Mouse (Mus musculus) cortical plate, adult 2 months (tissue): ENCODE measurements around the gene Tspan18. TPM values are rescaled to one million over a fixed set of nuclear protein-coding genes. Genes with fewer than 3 reads are reported as not detected.

Source experiments
- H3K27ac ChIP-seq: fragments of 200-500 bp; 2 replicates; pipeline ENCODE4 v1.5.1; 2012; ENCODE audit warnings: low read length, control low read depth, inconsistent platforms; ENCODE audit not compliant: insufficient read depth
- H3K4me1 ChIP-seq: fragments of 200-500 bp; 2 replicates; pipeline ENCODE4 v1.6.1; 2011; ENCODE audit warnings: low read length; ENCODE audit not compliant: control insufficient read depth, insufficient read depth
- H3K4me3 ChIP-seq: fragments of 200-500 bp; 2 replicates; pipeline ENCODE4 v1.5.1; 2011; ENCODE audit warnings: mild to moderate bottlenecking, low read length, control low read depth; ENCODE audit not compliant: insufficient read depth
- CTCF ChIP-seq: fragments of 200-500 bp; IDR thresholded peaks from 2 replicates; pipeline ENCODE4 v1.5.1; 2011; ENCODE audit warnings: mild to moderate bottlenecking, control low read depth, low read length; ENCODE audit not compliant: insufficient read depth; ENCODE audit errors: extremely low read depth
- POLR2A ChIP-seq: fragments of 200-500 bp; IDR thresholded peaks from 2 replicates; pipeline ENCODE4 v1.6.1; 2011; ENCODE audit warnings: mild to moderate bottlenecking, low read length, control low read depth; ENCODE audit not compliant: insufficient read depth; ENCODE audit errors: extremely low read depth
- polyA plus RNA-seq: library from polyadenylated mRNA; depleted of rRNA; stranded (reverse); fragments of >200 nt; gene quantifications from 2 replicates; pipeline ENCODE4 v1.2.3, GENCODE M21; 2012

The Tspan18 gene
- polyA plus RNA-seq, 1 experiment, result 1.7 TPM

GRCm38 (mm10) chr2:93364951-93365350 is 30.6 kb upstream of the Tspan18 start:
- TF ChIP-seq POLR2A (no peak), CTCF (no peak)
- Histone ChIP-seq H3K27ac (no peak overlapping the region), H3K4me1 (no peaks in the 10 kb centered on the region), H3K4me3 (no peak overlapping the region)

DNA sequence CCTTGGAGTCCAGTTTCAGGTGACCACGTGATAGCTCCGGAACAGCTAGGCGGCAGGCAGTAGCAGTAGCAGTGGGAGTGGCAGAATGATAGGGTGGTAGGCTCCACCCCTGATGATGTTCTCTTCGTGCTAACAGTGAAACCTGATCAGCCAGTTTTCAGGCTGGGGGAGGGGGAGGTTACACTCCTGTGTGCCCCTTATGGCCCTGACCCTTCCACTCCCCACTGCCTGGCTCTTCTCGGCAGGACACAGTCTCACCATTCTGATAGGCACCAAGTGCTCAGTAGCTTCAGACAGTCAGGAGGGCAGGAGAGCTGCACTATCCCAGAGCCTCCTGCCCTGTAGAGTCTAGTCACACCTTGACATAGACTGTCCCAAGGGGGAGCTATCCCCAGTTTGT is 27.1 kb upstream of the Tspan18 start:
- no peak overlapping the region for H3K4me3 ChIP-seq
- H3K4me1 ChIP-seq, result no peaks in the 10 kb centered on the region
- no peak overlapping the region for H3K27ac ChIP-seq
- no peak for TF ChIP-seq POLR2A
- no peak for TF ChIP-seq CTCF

GRCm38 (mm10) chr2:93360310-93360709 is 26.0 kb upstream of the Tspan18 start:
- no peak for TF ChIP-seq CTCF
- TF ChIP-seq POLR2A, result no peak
- no peak overlapping the region for H3K4me3 ChIP-seq
- H3K27ac ChIP-seq, result no peak overlapping the region

GRCm38 (mm10) chr2:93357391-93357790 is 23.1 kb upstream of the Tspan18 start:
- TF ChIP-seq CTCF, result no peak
- TF ChIP-seq POLR2A, result no peak
- Histone ChIP-seq H3K27ac (no peak overlapping the region), H3K4me3 (no peak overlapping the region), H3K4me1 (peaks cover 2% of the 10 kb centered on the region; the same call in 1 of the 2 replicates)

More at GRCm38 (mm10) chr2:93360310-93360709, 26.0 kb upstream of the Tspan18 start:
- no peaks in the 10 kb centered on the region for H3K4me1 ChIP-seq

DNA sequence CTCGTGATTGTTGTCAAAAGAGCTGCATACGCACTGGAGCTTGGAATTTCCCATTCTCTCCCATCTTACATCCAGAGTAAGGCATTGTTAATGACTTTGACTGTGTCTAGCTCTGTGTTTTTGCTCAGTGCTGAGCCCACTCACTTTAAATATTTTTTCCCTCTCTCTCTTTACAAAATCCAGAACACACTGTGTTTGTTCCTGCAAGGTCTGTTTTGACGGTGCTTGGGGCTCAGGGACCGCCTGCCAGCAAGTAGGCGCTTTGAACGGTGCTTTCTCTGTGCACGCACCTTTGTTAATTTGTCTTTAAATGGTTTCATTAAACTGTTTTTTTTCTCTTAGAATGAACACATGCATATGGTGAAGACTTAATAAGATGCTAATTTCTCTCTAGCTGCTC is 21.5 kb upstream of the Tspan18 start:
- Histone ChIP-seq H3K4me1 (peaks cover 2% of the 10 kb centered on the region; the same call in 1 of the 2 replicates), H3K27ac (no peak overlapping the region), H3K4me3 (no peak overlapping the region)
- TF ChIP-seq POLR2A, result no peak
- TF ChIP-seq CTCF, result no peak

GRCm38 (mm10) chr2:93354621-93355020 is 20.3 kb upstream of the Tspan18 start:
- no peak overlapping the region for H3K27ac ChIP-seq
- TF ChIP-seq POLR2A, result no peak
- TF ChIP-seq CTCF, result no peak

GRCm38 (mm10) chr2:93353725-93354124 is 19.4 kb upstream of the Tspan18 start:
- no peak for TF ChIP-seq POLR2A
- no peak for TF ChIP-seq CTCF
- H3K4me1 ChIP-seq, result peaks cover 2% of the 10 kb centered on the region; the same call in 1 of the 2 replicates
- H3K27ac ChIP-seq, result no peak overlapping the region
- no peak overlapping the region for H3K4me3 ChIP-seq

More at GRCm38 (mm10) chr2:93354621-93355020, 20.3 kb upstream of the Tspan18 start:
- no peak overlapping the region for H3K4me3 ChIP-seq
- peaks cover 2% of the 10 kb centered on the region; the same call in 1 of the 2 replicates for H3K4me1 ChIP-seq

DNA sequence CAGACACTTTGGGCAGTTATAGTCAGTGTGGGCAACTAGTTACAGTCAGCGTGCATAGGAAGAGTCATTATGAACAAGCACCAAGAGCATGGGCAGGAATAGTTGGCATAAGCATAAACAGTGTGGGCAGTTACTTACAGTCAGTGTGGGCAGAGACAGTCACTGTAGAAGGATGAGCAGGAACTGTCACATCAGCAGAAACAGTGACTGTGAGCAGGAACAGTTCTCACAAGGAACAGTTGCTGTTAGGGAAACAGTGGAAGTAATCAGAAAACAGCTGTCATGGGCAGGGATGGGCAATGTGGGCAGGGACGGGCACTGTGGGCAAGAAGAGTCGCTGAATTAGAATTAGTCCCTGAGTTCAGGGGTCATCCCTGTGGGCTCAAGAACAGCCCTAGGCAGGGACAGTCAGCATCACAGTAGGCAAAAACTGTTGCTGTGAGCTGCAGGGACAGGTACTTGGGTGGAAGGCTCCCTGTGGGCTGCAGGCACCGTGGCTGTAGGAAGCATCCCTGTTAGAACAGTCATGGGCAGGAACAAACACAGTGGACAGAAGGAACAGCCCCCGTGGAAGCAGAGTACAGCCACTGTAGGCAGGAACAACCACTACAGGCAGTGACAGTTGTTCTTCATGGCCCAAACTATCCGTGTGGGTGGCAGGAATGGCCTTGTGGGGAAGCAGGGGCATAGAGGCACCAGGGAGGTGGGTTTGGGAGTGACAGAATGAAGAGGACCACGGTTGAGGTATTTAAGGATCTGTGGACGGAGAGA is 18.8 kb upstream of the Tspan18 start:
- no peak overlapping the region for H3K4me3 ChIP-seq
- H3K4me1 ChIP-seq, result peaks cover 2% of the 10 kb centered on the region; the same call in 1 of the 2 replicates
- H3K27ac ChIP-seq, result no peak overlapping the region
- TF ChIP-seq CTCF (no peak), POLR2A (no peak)

GRCm38 (mm10) chr2:93351352-93351751 is 17.0 kb upstream of the Tspan18 start:
- TF ChIP-seq POLR2A (no peak), CTCF (no peak)
- no peak overlapping the region for H3K27ac ChIP-seq

GRCm38 (mm10) chr2:93347018-93347417 is 12.7 kb upstream of the Tspan18 start:
- Histone ChIP-seq H3K4me3 (no peak overlapping the region), H3K27ac (no peak overlapping the region), H3K4me1 (no peaks in the 10 kb centered on the region)
- TF ChIP-seq POLR2A (no peak), CTCF (no peak)

More at GRCm38 (mm10) chr2:93351352-93351751, 17.0 kb upstream of the Tspan18 start:
- Histone ChIP-seq H3K4me1 (peaks cover 2% of the 10 kb centered on the region; the same call in 1 of the 2 replicates), H3K4me3 (no peak overlapping the region)
